Mouse (Mus musculus) forebrain, postnatal 0 days (tissue): Measurements from ENCODE around the gene Gpatch2. TPM values are rescaled to one million over a fixed set of nuclear protein-coding genes. Genes with fewer than 3 reads are reported as not detected.

Experiments
- ATAC-seq: fragments of 200-750 bp; cut with Nextera tagmentation; 2 replicates; pipeline ENCODE4 v1.8.0; 2017; ENCODE audit warnings: mild to moderate bottlenecking, moderate library complexity
- DNase-seq: peaks from one replicate; pipeline ENCODE4 v3.0.0-alpha.2; 2015
- H3K27ac ChIP-seq: fragments of 300-500 bp; sonication (generic); 2 replicates; pipeline ENCODE4 v1.5.1; 2014; ENCODE audit warnings: low read depth, mild to moderate bottlenecking, antibody characterized with exemption, low read length, moderate library complexity, mixed read lengths
- H3K27me3 ChIP-seq: fragments of 300-500 bp; sonication (generic); 2 replicates; pipeline ENCODE4 v1.6.1; 2014; ENCODE audit warnings: mild to moderate bottlenecking, low read length, mixed read lengths; ENCODE audit not compliant: insufficient read depth
- H3K36me3 ChIP-seq: fragments of 300-500 bp; sonication (generic); 2 replicates; pipeline ENCODE4 v1.6.1; 2014; ENCODE audit warnings: mild to moderate bottlenecking, moderate library complexity; ENCODE audit not compliant: insufficient read depth
- H3K4me1 ChIP-seq: fragments of 300-500 bp; sonication (generic); 2 replicates; pipeline ENCODE4 v1.6.1; 2014; ENCODE audit warnings: antibody characterized with exemption; ENCODE audit not compliant: insufficient read depth
- H3K4me2 ChIP-seq: fragments of 300-500 bp; sonication (generic); 2 replicates; pipeline ENCODE4 v1.6.1; 2014; ENCODE audit warnings: low read depth, mild to moderate bottlenecking, moderate library complexity
- H3K4me3 ChIP-seq: fragments of 300-500 bp; sonication (generic); 2 replicates; pipeline ENCODE4 v1.5.1; 2014; ENCODE audit warnings: low read depth, low read length, mixed read lengths
- H3K9ac ChIP-seq: fragments of 300-500 bp; sonication (generic); 2 replicates; pipeline ENCODE4 v1.6.1; 2014; ENCODE audit warnings: mild to moderate bottlenecking
- H3K9me3 ChIP-seq: fragments of 300-500 bp; sonication (generic); 2 replicates; pipeline ENCODE4 v1.6.1; 2016; ENCODE audit warnings: low read length
- CTCF ChIP-seq: sonication (generic); IDR thresholded peaks from 2 replicates; pipeline ENCODE4 v1.5.1; 2016; ENCODE audit warnings: antibody characterized with exemption, control low read depth, low read depth
- WGBS: fragments of 180-500 bp; shearing (Covaris S2); extraction: QIAGEN DNeasy Blood & Tissue Kit; methylation state at CpG from one replicate; pipeline ENCODE4 v1.1.7; 2014; 5-methylcytosine and 5-hydroxymethylcytosine counted together
- polyA plus RNA-seq: library from polyadenylated mRNA; unstranded; fragments of >200 nt; fragmentation: Nextera tagmentation; extraction: Ambion mirVana; gene quantifications from 2 replicates; pipeline ENCODE4 v1.2.1, GENCODE M21; 2015
- total RNA-seq: library from RNA; depleted of rRNA; stranded (reverse); fragments of >200 nt; gene quantifications from 2 replicates; pipeline ENCODE4 v1.2.3, GENCODE M21; 2014

The Gpatch2 gene
- total and polyA plus RNA-seq, 2 experiments from 2014 or later, result 9.2 to 22.8 TPM

GRCm38 (mm10) chr1:187244734-187245133, 29.4 kb downstream of the Gpatch2 start:
- Histone ChIP-seq H3K27me3 (no peaks in the 10 kb centered on the region), H3K9me3 (no peaks in the 10 kb centered on the region), H3K4me2 (no peak overlapping the region), H3K27ac (no peak overlapping the region), H3K9ac (no peak overlapping the region), H3K36me3 (no peaks in the 10 kb centered on the region), H3K4me1 (no peaks in the 10 kb centered on the region), H3K4me3 (no peak overlapping the region)
- no peak for TF ChIP-seq CTCF
- DNase-seq, result no peak
- ATAC-seq, result no peak
- 83% methylated on average over 5 of the region's 5 CpGs for WGBS

DNA sequence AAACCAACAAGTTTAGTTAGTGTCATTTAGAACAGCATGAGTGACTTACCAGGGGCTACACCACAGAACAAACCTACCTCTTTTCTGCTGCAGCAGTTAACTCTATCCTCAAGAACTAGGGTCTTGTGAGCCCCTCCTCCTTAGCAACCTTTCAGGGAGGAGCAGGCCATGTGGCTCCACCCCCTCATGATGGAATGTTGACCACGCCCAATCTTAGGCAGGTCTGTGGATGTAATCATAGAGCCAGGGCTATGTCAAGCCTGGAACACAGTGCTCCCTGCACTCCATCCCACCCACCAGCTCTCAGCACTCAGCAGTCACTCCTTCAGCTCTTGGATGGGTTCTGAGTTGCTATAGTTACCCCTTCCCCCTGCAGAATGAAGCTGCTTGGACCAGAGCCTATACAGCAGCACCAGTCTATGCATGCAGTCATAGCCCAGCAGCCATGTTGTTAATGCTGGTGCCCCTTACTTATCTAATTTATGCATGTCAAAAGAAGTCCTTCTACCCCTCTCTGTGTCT, 35.5 kb downstream of the Gpatch2 start:
- TF ChIP-seq CTCF, result no peak
- Histone ChIP-seq H3K4me3 (no peak overlapping the region), H3K36me3 (no peaks in the 10 kb centered on the region), H3K27ac (no peak overlapping the region), H3K4me2 (no peak overlapping the region), H3K9me3 (no peaks in the 10 kb centered on the region), H3K4me1 (no peaks in the 10 kb centered on the region), H3K27me3 (no peaks in the 10 kb centered on the region), H3K9ac (no peak overlapping the region)
- DNase-seq, result no peak
- ATAC-seq, result no peak
- 93% methylated on average over 1 of the region's 1 CpGs for WGBS

DNA sequence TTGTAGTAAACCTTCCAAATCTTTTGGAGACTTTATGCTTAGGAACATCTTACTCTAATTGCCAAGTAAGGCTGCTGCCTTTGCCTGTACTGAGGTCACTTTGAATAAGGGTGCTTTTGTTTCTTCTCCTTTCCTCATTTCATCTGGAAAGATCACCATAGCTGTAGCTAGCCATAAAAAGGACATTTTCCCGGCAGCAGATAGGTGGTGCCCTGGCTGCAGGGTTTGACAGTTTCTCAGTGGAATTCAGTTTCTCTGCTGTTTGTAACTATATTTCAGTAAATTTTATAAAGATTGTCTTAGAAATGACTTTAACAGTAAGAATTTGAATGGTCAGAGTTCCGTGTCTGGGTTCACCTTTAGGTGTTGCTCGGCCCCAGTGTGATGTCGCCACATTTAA, 43.4 kb downstream of the Gpatch2 start:
- Histone ChIP-seq H3K4me2 (no peak overlapping the region), H3K4me1 (no peaks in the 10 kb centered on the region), H3K9me3 (no peaks in the 10 kb centered on the region), H3K27ac (no peak overlapping the region), H3K36me3 (no peaks in the 10 kb centered on the region), H3K4me3 (no peak overlapping the region), H3K9ac (no peak overlapping the region), H3K27me3 (no peaks in the 10 kb centered on the region)
- WGBS, result 82% methylated on average over 4 of the region's 4 CpGs
- ATAC-seq (no peak), DNase-seq (no peak)
- TF ChIP-seq CTCF, result peak; percentile 48

DNA sequence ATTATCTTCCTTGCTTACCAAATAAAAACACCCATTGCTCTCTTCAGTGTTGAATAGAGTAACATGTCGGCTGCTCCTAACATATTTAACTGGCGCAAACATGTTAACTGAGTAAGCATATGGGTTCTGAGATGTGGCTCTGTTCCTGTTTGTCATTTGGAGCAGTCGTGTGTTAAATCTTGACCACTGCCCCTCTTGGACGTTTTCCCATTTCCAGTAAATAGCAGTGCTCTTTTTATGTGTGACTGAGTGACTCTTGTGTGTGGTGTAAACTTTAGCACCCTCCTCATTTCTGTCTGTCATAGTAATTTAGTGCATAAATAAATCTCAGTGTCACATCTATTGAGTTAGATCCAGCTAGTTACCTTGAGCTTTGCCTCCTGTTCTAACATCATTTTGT, 52.3 kb downstream of the Gpatch2 start:
- WGBS, result 63% methylated on average over 4 of the region's 4 CpGs
- no peak overlapping the region for H3K27ac ChIP-seq
- H3K4me2 ChIP-seq, result no peak overlapping the region
- H3K4me1 ChIP-seq, result no peaks in the 10 kb centered on the region
- H3K9ac ChIP-seq, result no peak overlapping the region
- no peaks in the 10 kb centered on the region for H3K36me3 ChIP-seq
- H3K4me3 ChIP-seq, result no peak overlapping the region
- no peak for ATAC-seq
- H3K27me3 ChIP-seq, result no peaks in the 10 kb centered on the region
- H3K9me3 ChIP-seq, result no peaks in the 10 kb centered on the region
- no peak for DNase-seq
- TF ChIP-seq CTCF, result no peak

- TF ChIP-seq CTCF, result no peak
- H3K9ac ChIP-seq, result no peak overlapping the region
- no peak for DNase-seq
- H3K4me1 ChIP-seq, result no peaks in the 10 kb centered on the region
- H3K36me3 ChIP-seq, result no peaks in the 10 kb centered on the region
- H3K9me3 ChIP-seq, result no peaks in the 10 kb centered on the region
- no peak overlapping the region for H3K4me3 ChIP-seq
- no peak for ATAC-seq
- 56% methylated on average over 10 of the region's 10 CpGs for WGBS
- no peaks in the 10 kb centered on the region for H3K27me3 ChIP-seq
- H3K4me2 ChIP-seq, result no peak overlapping the region
- no peak overlapping the region for H3K27ac ChIP-seq
These were observed 55.3 kb downstream of the Gpatch2 start for GRCm38 (mm10) chr1:187270318-187271247.

DNA sequence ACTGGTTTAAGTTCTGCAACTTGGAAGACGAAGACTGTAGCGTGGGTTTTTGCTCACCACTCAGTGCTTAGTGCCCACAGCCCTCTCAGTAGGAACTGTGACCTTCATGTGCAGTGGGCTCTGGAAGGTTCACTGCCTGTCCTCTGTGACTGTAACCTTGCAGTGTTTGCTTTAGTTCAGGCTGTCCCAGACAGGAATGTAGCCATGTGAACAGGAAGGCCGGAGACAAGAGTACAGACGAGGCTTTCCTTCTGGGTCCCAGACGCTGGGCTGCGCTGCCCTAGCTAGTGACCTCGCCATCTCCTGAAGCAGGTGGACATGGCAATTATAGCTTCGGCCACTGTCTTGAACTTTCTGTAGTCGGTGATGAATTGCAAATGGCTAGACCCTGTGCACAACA, 62.0 kb downstream of the Gpatch2 start:
- no peak for TF ChIP-seq CTCF
- 86% methylated on average over 9 of the region's 9 CpGs for WGBS
- Histone ChIP-seq H3K4me1 (no peaks in the 10 kb centered on the region), H3K4me3 (no peak overlapping the region), H3K27ac (no peak overlapping the region), H3K9me3 (no peaks in the 10 kb centered on the region), H3K36me3 (no peaks in the 10 kb centered on the region), H3K4me2 (no peak overlapping the region), H3K9ac (no peak overlapping the region), H3K27me3 (no peaks in the 10 kb centered on the region)
- ATAC-seq, result no peak
- no peak for DNase-seq

GRCm38 (mm10) chr1:187278472-187278871, 63.2 kb downstream of the Gpatch2 start:
- Histone ChIP-seq H3K4me3 (no peak overlapping the region), H3K4me1 (0 out of 2 replicates have a peak, but pooled peaks cover 3% of the 10 kb centered on the region), H3K9ac (no peak overlapping the region), H3K36me3 (no peaks in the 10 kb centered on the region), H3K27ac (no peak overlapping the region), H3K9me3 (no peaks in the 10 kb centered on the region), H3K27me3 (no peaks in the 10 kb centered on the region), H3K4me2 (no peak overlapping the region)
- no peak for TF ChIP-seq CTCF
- DNase-seq, result no peak
- no peak for ATAC-seq
- 52% methylated on average over 5 of the region's 5 CpGs for WGBS
